9 mouse cellular contexts compared by ENCODE assay signal in the genomic region with DNA sequence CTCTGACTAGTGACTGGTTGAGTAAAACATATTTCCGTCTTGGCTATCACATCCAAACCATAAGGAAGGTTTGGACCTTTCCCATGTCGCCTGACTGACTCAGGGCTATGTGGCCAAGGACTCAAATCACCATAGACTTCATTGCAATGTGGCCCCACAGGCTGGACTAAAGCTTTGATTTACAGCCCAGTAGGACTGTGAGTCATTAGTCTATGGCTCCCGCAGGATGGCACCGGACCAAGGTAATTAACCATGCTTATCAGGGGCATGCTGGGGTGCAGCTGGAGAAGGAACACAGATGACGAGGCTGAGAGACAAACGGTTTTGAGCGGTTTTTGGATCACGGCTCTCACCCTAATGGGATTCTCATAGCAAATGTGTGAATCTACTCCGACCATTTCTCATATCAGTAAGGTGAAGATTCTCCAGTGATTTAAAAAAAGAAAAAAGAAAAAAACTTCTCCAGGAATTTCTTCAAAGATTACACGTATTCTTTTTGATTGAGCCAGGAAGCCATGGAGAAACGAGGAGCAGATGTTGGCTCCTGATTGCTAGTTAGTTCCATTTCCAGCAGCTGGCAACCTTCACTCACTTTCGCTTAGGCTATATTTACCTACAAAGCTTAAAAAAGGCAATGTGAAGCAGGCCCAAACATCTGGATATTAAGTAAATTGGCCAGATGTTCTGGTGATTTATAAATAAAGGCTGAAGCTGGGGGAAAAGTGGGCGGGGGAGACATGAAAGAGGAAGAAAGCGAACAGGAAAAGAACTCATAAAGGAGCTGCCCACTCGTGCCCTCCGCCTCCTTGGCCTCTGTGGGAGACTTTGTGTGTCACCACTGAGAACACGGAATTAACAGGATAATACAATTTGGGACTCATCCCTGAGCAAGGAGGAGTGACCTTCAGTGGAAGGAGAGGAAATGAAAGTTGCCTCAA. TPM values are rescaled to one million over a fixed set of nuclear protein-coding genes. Genes with fewer than 3 reads are reported as not detected.
A peak's percentile ranks its signal among the peaks of the same experiment; 100 is the strongest.
DNase-seq lines count a peak whose midpoint lies in the region; ATAC-seq and TF ChIP-seq lines count a peak whose summit lies in the region.
"Had no signal": no experiment of that assay in that cellular context is flagged by ENCODE, and none has a peak within 500 bp of the region (broad histone marks: within the 10 kb centered on the region; RNA-seq: fewer than 3 reads in every experiment).

No protein-coding gene starts in this region.

- ATAC-seq in forebrain, postnatal 0 days = peak; percentile 34; the same call in 1 of the 2 replicates
- ATAC-seq in forebrain, embryonic 11.5 days (replicated peaks; ENCODE audit: low FRiP score) = no peak

- no peaks in the 10 kb centered on the region for H3K27me3 ChIP-seq in forebrain, postnatal 0 days (ENCODE audit: insufficient read depth, low read length)
- no peaks in the 10 kb centered on the region for H3K27me3 ChIP-seq in forebrain, embryonic 11.5 days (ENCODE audit: control insufficient read depth, insufficient read depth, low read length)
- H3K27me3 ChIP-seq: embryonic facial prominence, embryonic 12.5 days had no signal

- no peak overlapping the region for H3K4me2 ChIP-seq in forebrain, postnatal 0 days (ENCODE audit: low read depth)
- no peak overlapping the region for H3K4me2 ChIP-seq in forebrain, embryonic 11.5 days (ENCODE audit: low read depth, low read length, severe bottlenecking)
- H3K4me2 ChIP-seq: embryonic facial prominence, embryonic 12.5 days had no signal

- no peaks in the 10 kb centered on the region for H3K9me3 ChIP-seq in forebrain, postnatal 0 days (ENCODE audit: low read length)
- no peaks in the 10 kb centered on the region for H3K9me3 ChIP-seq in forebrain, embryonic 11.5 days (ENCODE audit: control insufficient read depth, low read length)
- H3K9me3 ChIP-seq: embryonic facial prominence, embryonic 12.5 days had no signal

- no peaks in the 10 kb centered on the region for H3K36me3 ChIP-seq in forebrain, postnatal 0 days (ENCODE audit: insufficient read depth)
- H3K36me3 ChIP-seq in forebrain, embryonic 11.5 days (ENCODE audit: control insufficient read depth, insufficient read depth, low read length) = no peaks in the 10 kb centered on the region
- H3K36me3 ChIP-seq: embryonic facial prominence, embryonic 12.5 days had no signal

- H3K27ac ChIP-seq in forebrain, postnatal 0 days (ENCODE audit: low read depth, low read length) = no peak overlapping the region
- H3K27ac ChIP-seq in forebrain, embryonic 11.5 days (ENCODE audit: low read depth, low read length) = no peak overlapping the region
- H3K27ac ChIP-seq: embryonic facial prominence, embryonic 12.5 days had no signal

- no peak overlapping the region for H3K9ac ChIP-seq in forebrain, postnatal 0 days
- no peak overlapping the region for H3K9ac ChIP-seq in forebrain, embryonic 11.5 days (ENCODE audit: low read length)
- H3K9ac ChIP-seq: embryonic facial prominence, embryonic 12.5 days had no signal

- DNase-seq in forebrain, postnatal 0 days = peak; percentile 48
- no peak for DNase-seq in forebrain, embryonic 11.5 days (ENCODE audit: low spot score)
- peak; percentile 16 for DNase-seq in right cerebral cortex, postnatal 25 days
- DNase-seq in right cerebral cortex, postnatal 36 days (ENCODE audit: low spot score in 2 of 2) = no peak
- DNase-seq in forelimb bud, embryonic 11.5 days (ENCODE audit: low read depth, low spot score) = peak; percentile 70
- DNase-seq in lung, postnatal 4 days = peak; percentile 44 to 74
- no peak for DNase-seq in thymus, postnatal 25 days
- DNase-seq in spleen, postnatal 10 days (ENCODE audit: low spot score in 2 of 2) = no peak

- no peak for TF ChIP-seq CTCF in forebrain, postnatal 0 days (IDR thresholded peaks at IDR 0.05; ENCODE audit: low read depth)

- 43% methylated on average over 17 of the region's 17 CpGs for WGBS in forebrain, postnatal 0 days
- WGBS in forebrain, embryonic 11.5 days = 70% methylated on average over 17 of the region's 17 CpGs

- H3K4me1 ChIP-seq in forebrain, postnatal 0 days (ENCODE audit: insufficient read depth) = no peaks in the 10 kb centered on the region
- no peaks in the 10 kb centered on the region for H3K4me1 ChIP-seq in forebrain, embryonic 11.5 days (replicated peaks; ENCODE audit: control insufficient read depth, insufficient read depth, low read length)

- H3K4me3 ChIP-seq in forebrain, postnatal 0 days (ENCODE audit: low read depth, low read length) = no peak overlapping the region
- H3K4me3 ChIP-seq in forebrain, embryonic 11.5 days (ENCODE audit: low read depth, low read length) = no peak overlapping the region
- H3K4me3 ChIP-seq: embryonic facial prominence, embryonic 12.5 days had no signal

RNA-seq across cellular contexts. Expression of a gene that starts 26.2 kb away (rescaled TPM):
- 36.7 and 44.3 TPM in 2 replicates for total RNA-seq in forebrain, postnatal 0 days (2014; rRNA removed)
- 8.7 and 10.6 TPM in 2 replicates for polyA plus RNA-seq in forebrain, postnatal 0 days (2015; fragmentation: Nextera tagmentation; extraction: Ambion mirVana)
- polyA plus RNA-seq in forebrain, embryonic 11.5 days (2014; fragmentation: Nextera tagmentation; extraction: Ambion mirVana) = 19.9 and 23.3 TPM in 2 replicates

Comparison
In these comparisons a context has a peak if more than half of its experiments do, and no peak if none do; other contexts are left out.
1. DNase-seq: peak in forebrain, postnatal 0 days (single experiment), right cerebral cortex, postnatal 25 days (single experiment), forelimb bud, embryonic 11.5 days (single experiment) and lung, postnatal 4 days (2 of 2); none in forebrain, embryonic 11.5 days (single experiment), right cerebral cortex, postnatal 36 days (0 of 2), thymus, postnatal 25 days (single experiment) and spleen, postnatal 10 days (0 of 2).